Mouse (Mus musculus) limb, embryonic 11.5 days (tissue): ENCODE results near the gene Rxrb. TPM values are rescaled to one million over a fixed set of nuclear protein-coding genes. Genes with fewer than 3 reads are reported as not detected.
A peak's percentile ranks its signal among the peaks of the same experiment; 100 is the strongest.

Experiments used
- ATAC-seq: fragments of 200-750 bp; cut with Nextera tagmentation; 2 replicates; pipeline ENCODE4 v1.8.0; 2017; ENCODE audit warnings: low read depth; ENCODE audit not compliant: insufficient number of reproducible peaks, low FRiP score, low TSS enrichment
- DNase-seq: peaks from one replicate; pipeline ENCODE4 v3.0.0-alpha.2; 2015; ENCODE audit warnings: low spot score
- H3K27ac ChIP-seq: fragments of 300-500 bp; sonication (generic); replicated peaks from 2 replicates; pipeline ENCODE4 v1.5.1; 2014; ENCODE audit warnings: low read depth, mild to moderate bottlenecking, low read length
- H3K27me3 ChIP-seq: fragments of 300-500 bp; sonication (generic); 2 replicates; pipeline ENCODE4 v1.6.1; 2014; ENCODE audit warnings: mild to moderate bottlenecking, low read length, mixed read lengths; ENCODE audit not compliant: control insufficient read depth, insufficient read depth
- H3K36me3 ChIP-seq: fragments of 300-500 bp; sonication (generic); 2 replicates; pipeline ENCODE4 v1.6.1; 2014; ENCODE audit warnings: mild to moderate bottlenecking, low read length, moderate library complexity, mixed read lengths; ENCODE audit not compliant: control insufficient read depth, insufficient read depth
- H3K4me1 ChIP-seq: fragments of 300-500 bp; sonication (generic); 2 replicates; pipeline ENCODE4 v1.6.1; 2014; ENCODE audit warnings: low read length, mixed read lengths; ENCODE audit not compliant: control insufficient read depth, insufficient read depth
- H3K4me2 ChIP-seq: fragments of 300-500 bp; sonication (generic); 2 replicates; pipeline ENCODE4 v1.6.1; 2014; ENCODE audit warnings: low read depth, mild to moderate bottlenecking, moderate library complexity; ENCODE audit not compliant: severe bottlenecking
- H3K4me3 ChIP-seq: fragments of 300-500 bp; sonication (generic); 2 replicates; pipeline ENCODE4 v1.5.1; 2014; ENCODE audit warnings: low read depth, low read length
- H3K9ac ChIP-seq: fragments of 300-500 bp; sonication (generic); 2 replicates; pipeline ENCODE4 v1.6.1; 2014; ENCODE audit warnings: mild to moderate bottlenecking, low read length
- H3K9me3 ChIP-seq: fragments of 300-500 bp; sonication (generic); 2 replicates; pipeline ENCODE4 v1.6.1; 2016; ENCODE audit warnings: low read length; ENCODE audit not compliant: control insufficient read depth
- WGBS: fragments of 180-500 bp; shearing (Covaris S2); extraction: QIAGEN DNeasy Blood & Tissue Kit; methylation state at CpG from one replicate; pipeline ENCODE4 v1.1.7; 2014; 5-methylcytosine and 5-hydroxymethylcytosine counted together
- polyA plus RNA-seq: library from polyadenylated mRNA; unstranded; fragments of >200 nt; fragmentation: Nextera tagmentation; extraction: Ambion mirVana; gene quantifications from 2 replicates; pipeline ENCODE4 v1.2.1, GENCODE M21; 2014

Gene Rxrb
- polyA plus RNA-seq, 1 experiment from 2014 or later = 20.5 TPM

DNA sequence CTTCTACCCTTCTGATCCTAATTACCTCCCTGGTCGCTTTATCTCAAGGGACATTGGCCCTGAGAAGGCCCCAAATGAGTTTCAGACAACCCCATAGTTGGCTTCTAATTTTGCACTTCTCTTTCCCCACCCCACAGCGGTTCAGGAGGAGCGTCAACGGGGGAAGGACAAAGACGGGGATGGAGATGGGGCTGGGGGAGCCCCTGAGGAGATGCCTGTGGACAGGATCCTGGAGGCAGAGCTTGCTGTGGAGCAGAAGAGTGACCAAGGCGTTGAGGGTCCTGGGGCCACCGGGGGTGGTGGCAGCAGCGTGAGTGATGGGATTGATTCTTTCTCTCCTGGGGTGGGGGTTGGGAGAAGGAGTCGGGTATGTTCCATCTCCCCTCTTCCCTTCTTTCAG, 3.9 kb downstream of the Rxrb start:
- Histone ChIP-seq H3K36me3 (peaks cover 19% of the 10 kb centered on the region), H3K27me3 (peaks cover 2% of the 10 kb centered on the region; the same call in 1 of the 2 replicates), H3K9me3 (no peaks in the 10 kb centered on the region), H3K4me1 (peaks cover 27% of the 10 kb centered on the region), H3K9ac (no peak overlapping the region; the same call in 1 of the 2 replicates), H3K4me2 (no peak overlapping the region), H3K27ac (no peak overlapping the region), H3K4me3 (no peak overlapping the region)
- no peak for ATAC-seq
- 91% methylated on average over 9 of the region's 9 CpGs for WGBS
- DNase-seq = no peak

DNA sequence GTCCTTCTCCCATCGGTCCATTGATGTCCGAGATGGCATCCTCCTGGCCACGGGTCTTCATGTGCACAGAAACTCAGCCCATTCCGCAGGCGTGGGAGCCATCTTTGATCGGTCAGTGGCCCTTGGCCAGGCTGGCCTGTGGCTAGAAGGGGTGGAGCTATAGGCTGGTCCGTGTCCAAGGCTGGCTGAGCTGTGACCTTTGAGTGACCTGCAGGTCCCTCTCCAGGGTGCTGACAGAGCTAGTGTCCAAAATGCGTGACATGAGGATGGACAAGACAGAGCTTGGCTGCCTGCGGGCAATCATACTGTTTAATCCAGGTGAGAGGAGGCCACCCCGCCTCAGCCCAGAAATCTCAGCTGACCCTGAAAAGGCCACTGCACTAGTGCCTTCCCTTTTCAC, 5.0 kb downstream of the Rxrb start:
- Histone ChIP-seq H3K9me3 (no peaks in the 10 kb centered on the region), H3K4me2 (no peak overlapping the region), H3K27ac (no peak overlapping the region), H3K9ac (no peak overlapping the region), H3K36me3 (peaks cover 18% of the 10 kb centered on the region), H3K4me1 (peaks cover 34% of the 10 kb centered on the region), H3K4me3 (no peak overlapping the region), H3K27me3 (peaks cover 2% of the 10 kb centered on the region; the same call in 1 of the 2 replicates)
- 81% methylated on average over 10 of the region's 10 CpGs for WGBS
- ATAC-seq = no peak
- no peak for DNase-seq

DNA sequence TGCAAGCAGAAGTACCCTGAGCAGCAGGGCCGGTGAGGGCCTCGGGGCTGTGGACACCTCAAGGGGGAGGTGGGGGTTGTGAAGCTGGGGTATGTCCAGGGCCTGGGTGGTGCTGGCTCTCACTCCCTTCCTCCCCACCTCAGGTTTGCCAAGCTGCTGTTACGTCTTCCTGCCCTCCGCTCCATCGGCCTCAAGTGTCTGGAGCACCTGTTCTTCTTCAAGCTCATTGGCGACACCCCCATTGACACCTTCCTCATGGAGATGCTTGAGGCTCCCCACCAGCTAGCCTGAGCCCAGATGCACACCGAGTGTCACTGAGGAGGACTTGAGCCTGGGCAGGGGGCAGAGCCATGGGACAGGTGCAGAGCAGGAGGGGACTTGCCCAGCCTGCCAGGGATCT, 5.6 kb downstream of the Rxrb start:
- H3K4me1 ChIP-seq = peaks cover 34% of the 10 kb centered on the region
- H3K27me3 ChIP-seq = peaks cover 2% of the 10 kb centered on the region; the same call in 1 of the 2 replicates

DNA sequence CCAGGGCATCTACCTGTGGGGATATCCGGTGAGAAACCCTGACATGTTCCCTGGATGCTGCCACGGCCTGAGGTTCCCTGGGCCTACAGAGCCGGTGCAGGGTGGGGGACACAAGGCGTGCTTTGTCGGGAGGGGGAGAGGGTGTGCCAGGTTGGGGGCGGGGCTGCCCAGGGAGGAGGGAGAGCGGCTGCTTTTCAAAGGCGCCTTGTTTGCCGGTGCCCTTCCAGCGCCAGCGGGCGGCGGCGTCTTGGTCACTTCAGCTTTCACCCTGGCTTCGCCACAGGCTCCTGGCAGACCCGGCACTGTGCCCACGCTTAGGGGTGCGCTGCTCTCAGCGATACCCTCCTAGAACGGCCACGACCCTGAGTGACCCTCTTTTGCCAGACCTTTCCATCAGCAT, 6.8 kb downstream of the Rxrb start:
- Histone ChIP-seq H3K27ac (no peak overlapping the region), H3K4me3 (0 out of 2 replicates have a peak overlapping the region, but pooled peaks have one; percentile 12), H3K4me2 (peak overlapping the region; percentile 44), H3K36me3 (peaks cover 18% of the 10 kb centered on the region), H3K27me3 (peaks cover 2% of the 10 kb centered on the region; the same call in 1 of the 2 replicates), H3K9me3 (no peaks in the 10 kb centered on the region), H3K9ac (0 out of 2 replicates have a peak overlapping the region, but pooled peaks have one; percentile 7), H3K4me1 (peaks cover 27% of the 10 kb centered on the region)
- DNase-seq (no peak), ATAC-seq (peak; percentile 10; the same call in 1 of the 2 replicates)
- WGBS = 16% methylated on average over 21 of the region's 21 CpGs

More for the DNA sequence above, 5.6 kb downstream of the Rxrb start:
- H3K27ac ChIP-seq = no peak overlapping the region
- peaks cover 18% of the 10 kb centered on the region for H3K36me3 ChIP-seq
- H3K9me3 ChIP-seq = no peaks in the 10 kb centered on the region
- H3K4me3 ChIP-seq = no peak overlapping the region
- H3K4me2 ChIP-seq = no peak overlapping the region
- H3K9ac ChIP-seq = no peak overlapping the region
- WGBS = 94% methylated on average over 7 of the region's 7 CpGs
- DNase-seq = no peak
- ATAC-seq = no peak

DNA sequence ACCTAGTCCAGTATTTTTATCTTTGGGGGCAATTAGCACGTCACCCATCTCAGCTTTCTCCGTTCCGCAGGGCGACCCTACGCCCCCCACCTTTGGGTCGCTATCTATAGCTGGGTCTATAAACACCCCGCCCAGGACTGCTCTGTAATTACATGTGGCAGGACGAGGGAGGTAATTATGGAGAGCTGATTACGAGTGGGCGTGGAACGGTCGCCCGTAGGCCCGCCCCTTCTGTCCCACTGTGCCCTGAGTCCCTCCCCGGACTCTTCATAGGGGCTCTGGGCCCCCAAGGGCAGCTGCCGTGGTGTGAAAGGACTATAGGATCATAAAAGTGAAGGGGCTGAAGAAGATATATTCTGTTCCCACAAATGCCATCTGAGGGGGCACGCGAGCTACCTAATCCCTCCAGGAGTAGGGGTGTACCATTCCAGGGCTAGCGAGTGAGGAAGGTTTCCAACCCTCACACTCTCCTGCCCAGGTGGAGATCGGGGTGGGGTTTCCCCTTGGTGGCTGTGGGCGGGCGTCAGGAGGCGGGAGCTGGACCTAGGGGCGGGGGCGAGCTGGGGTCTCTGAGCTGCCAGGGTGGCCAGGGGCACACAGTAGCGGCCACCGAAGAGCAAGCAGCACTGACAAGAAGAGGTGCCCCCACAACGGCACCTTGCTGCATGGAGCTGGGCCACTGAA, 7.4 kb downstream of the Rxrb start, which contains the start of gene Col11a2:
TSS of gene Col11a2 (plus strand) at position 560 of the 684 bp plus-strand sequence.
- peak within 1 kb of the TSS; percentile 12 for H3K4me3 ChIP-seq
- ATAC-seq (peak; percentile 7; the same call in 1 of the 2 replicates), DNase-seq (no peak)
- peak within 1 kb of the TSS; percentile 44 for H3K4me2 ChIP-seq
- H3K9me3 ChIP-seq = no peaks in the 10 kb centered on the region
- WGBS = 7% methylated on average over 28 of the region's 28 CpGs
- H3K27me3 ChIP-seq = peaks cover 2% of the 10 kb centered on the region; the same call in 1 of the 2 replicates
- peaks cover 18% of the 10 kb centered on the region for H3K36me3 ChIP-seq
- 0 out of 2 replicates have a peak within 1 kb of the TSS, but pooled peaks have one; percentile 7 for H3K9ac ChIP-seq
- no peak within 1 kb of the TSS for H3K27ac ChIP-seq
- peaks cover 27% of the 10 kb centered on the region for H3K4me1 ChIP-seq

DNA sequence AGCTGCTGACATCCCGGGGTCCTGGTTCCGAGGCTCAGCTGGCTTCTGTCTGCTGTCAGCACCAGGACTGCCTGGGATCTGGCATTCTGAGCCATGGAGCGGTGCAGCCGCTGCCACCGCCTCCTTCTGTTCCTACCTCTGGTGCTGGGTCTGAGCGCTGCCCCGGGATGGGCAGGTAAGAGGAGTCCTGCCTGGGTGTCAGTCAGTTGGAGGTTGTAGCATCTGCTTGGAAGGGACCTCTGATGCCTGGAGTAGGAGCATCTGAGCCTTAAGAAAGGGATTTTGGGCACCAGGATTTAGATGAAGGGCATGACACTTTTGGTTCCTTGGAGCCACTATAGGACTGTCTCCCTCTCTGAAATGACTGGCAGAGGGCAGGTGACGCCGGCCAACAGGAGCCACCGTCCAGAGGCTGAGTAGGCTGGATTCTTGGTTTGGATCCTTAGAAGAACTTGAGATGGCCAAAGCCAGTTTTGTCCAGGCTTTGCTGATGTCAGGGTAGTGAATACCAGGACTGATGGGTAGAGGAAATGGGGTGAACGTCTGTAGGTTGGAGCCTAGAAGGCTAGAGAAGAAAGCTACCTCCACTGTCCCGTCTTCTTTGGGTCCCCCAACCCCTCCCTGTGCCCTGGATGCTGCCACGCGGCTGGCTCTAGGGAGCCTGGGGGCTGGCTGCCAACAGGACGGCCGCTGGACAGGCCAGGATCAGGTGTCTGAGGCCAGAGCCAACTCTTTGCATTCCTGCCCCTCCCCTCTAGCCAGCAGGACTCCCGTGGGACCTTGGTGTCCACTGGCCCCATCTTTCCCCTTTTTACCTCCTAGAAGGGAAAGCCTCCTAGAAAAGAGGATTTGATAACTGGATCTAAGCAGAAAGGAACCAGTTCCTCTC, 8.2 kb downstream of the Rxrb start:
- peak overlapping the region; percentile 44 for H3K4me2 ChIP-seq
- 29% methylated on average over 17 of the region's 17 CpGs for WGBS

DNA sequence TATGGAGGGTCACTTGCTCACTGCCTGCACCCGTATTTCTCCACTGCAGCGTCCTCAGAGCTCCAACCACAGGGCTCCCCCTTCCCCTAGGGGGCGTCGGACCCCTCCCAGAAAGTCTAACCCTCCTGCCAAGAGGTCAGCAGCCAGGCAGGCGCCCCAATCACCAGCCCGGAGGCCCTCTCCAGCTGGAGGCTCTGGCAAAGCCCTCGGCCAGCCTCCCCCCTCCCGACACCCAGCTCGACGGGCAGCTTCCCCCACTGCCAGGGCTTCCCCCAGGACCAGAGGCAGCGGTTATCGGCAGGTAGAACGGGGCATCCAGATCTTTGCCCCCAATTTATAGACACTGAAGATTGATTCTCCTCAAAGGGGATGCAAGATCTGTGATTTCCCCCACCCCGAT, 14.3 kb downstream of the Rxrb start:
- no peaks in the 10 kb centered on the region for H3K9me3 ChIP-seq
- DNase-seq (no peak), ATAC-seq (no peak)
- WGBS = 70% methylated on average over 14 of the region's 14 CpGs
- no peak overlapping the region for H3K4me3 ChIP-seq
- H3K4me1 ChIP-seq = peaks cover 7% of the 10 kb centered on the region
- H3K27ac ChIP-seq = no peak overlapping the region
- no peaks in the 10 kb centered on the region for H3K36me3 ChIP-seq
- H3K9ac ChIP-seq = no peak overlapping the region
- H3K4me2 ChIP-seq = no peak overlapping the region
- no peaks in the 10 kb centered on the region for H3K27me3 ChIP-seq

More for the DNA sequence above, 8.2 kb downstream of the Rxrb start:
- DNase-seq (peak; percentile 36), ATAC-seq (no peak)
- Histone ChIP-seq H3K27me3 (peaks cover 2% of the 10 kb centered on the region; the same call in 1 of the 2 replicates), H3K9me3 (no peaks in the 10 kb centered on the region), H3K4me1 (peaks cover 27% of the 10 kb centered on the region), H3K4me3 (peak overlapping the region; percentile 12), H3K27ac (no peak overlapping the region), H3K36me3 (peaks cover 18% of the 10 kb centered on the region), H3K9ac (0 out of 2 replicates have a peak overlapping the region, but pooled peaks have one; percentile 2)

DNA sequence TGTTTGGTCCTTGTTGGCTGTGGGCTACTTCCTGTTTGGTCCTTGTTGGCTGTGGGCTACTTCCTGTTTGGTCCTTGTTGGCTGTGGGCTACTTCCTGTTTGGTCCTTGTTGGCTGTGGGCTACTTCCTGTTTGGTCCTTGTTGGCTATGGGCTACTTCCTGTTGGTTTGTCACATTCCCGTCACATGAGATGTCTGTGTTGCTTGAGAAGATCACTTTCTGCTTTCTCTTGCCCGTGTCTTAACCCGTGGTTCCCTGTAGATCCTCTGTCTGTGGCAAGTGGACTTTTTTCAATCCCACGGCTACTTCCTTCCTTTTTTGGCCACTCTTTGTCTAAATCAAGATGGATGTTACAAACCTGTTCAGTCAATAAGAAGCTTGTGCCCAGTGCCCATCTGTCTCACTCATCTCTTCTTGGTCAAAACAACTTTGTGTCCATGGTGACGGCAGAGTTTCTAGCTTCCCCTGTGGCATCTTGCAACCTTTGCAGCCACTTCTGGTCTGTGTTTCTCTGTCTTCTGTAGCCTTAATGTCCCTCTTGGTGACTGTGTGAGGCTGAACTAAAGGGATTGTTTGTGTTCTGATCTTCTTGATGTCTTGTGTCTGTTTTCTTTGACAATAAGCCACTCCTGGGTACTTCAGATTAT, 15.9 kb downstream of the Rxrb start:
- Histone ChIP-seq H3K9ac (no peak overlapping the region), H3K36me3 (no peaks in the 10 kb centered on the region), H3K4me3 (no peak overlapping the region), H3K27me3 (no peaks in the 10 kb centered on the region), H3K9me3 (no peaks in the 10 kb centered on the region), H3K4me1 (no peaks in the 10 kb centered on the region), H3K4me2 (no peak overlapping the region), H3K27ac (no peak overlapping the region)
- DNase-seq = no peak
- no peak for ATAC-seq
- 91% methylated on average over 5 of the region's 5 CpGs for WGBS
